Mouse (Mus musculus) layer of hippocampus, adult 2 months (tissue): ENCODE results near the gene Ston1. TPM values are rescaled to one million over a fixed set of nuclear protein-coding genes. Genes with fewer than 3 reads are reported as not detected.

Experiments used
- DNase-seq, 2 experiments: peaks; one replicate each; pipeline ENCODE4 v3.0.0; 2022; ENCODE audit warnings: low spot score in 2 of 2
- H3K27ac ChIP-seq: fragments of 200-600 bp; 2 replicates; pipeline ENCODE4 v1.8.1; 2022
- H3K4me3 ChIP-seq: fragments of 200-600 bp; 2 replicates; pipeline ENCODE4 v1.8.1; 2022; ENCODE audit warnings: mild to moderate bottlenecking
- CTCF ChIP-seq: fragments of 200-600 bp; conservative IDR thresholded peaks from 2 replicates; pipeline ENCODE4 v1.8.1; 2022; ENCODE audit warnings: antibody characterized with exemption, mild to moderate bottlenecking, moderate library complexity
- total RNA-seq, 2 experiments: library from RNA; stranded (reverse); gene quantifications; 2 replicates each; pipeline ENCODE4 v1.2.3; 2021

The Ston1 gene
- total RNA-seq, 2 experiments from 2014 or later, result 14.1 to 17.1 TPM

- peak; percentile 53 to 81 for DNase-seq
- peak; percentile 91 for TF ChIP-seq CTCF
- Histone ChIP-seq H3K27ac (no peak overlapping the region), H3K4me3 (no peak overlapping the region)
These were observed 43.5 kb downstream of the Ston1 start for GRCm38 (mm10) chr17:88641012-88641411.

- no peak for DNase-seq
- TF ChIP-seq CTCF, result no peak
- no peak overlapping the region for H3K4me3 ChIP-seq
These were observed 44.4 kb downstream of the Ston1 start for GRCm38 (mm10) chr17:88641836-88642235.

DNA sequence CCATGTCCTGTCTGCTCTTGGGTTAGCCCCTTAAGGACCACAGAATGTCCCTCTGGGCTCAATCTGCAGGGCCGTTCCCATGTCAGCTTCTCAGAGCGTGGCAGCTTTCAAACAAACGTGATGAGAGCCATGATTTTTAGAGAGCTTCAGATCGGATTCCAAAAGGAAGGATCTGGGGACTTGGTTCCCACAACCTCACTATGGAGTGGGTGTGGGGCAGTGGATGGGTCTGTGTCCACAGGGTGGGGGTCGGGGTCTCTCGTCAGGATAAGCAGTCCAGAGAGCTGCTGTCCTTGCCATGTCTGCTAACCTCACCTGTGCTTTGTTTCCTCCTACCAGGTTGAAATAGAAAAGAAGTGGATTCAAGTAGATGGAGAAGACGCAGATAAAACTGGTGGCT lies 47.4 kb downstream of the Ston1 start:
- Histone ChIP-seq H3K4me3 (no peak overlapping the region), H3K27ac (no peak overlapping the region)
- no peak for TF ChIP-seq CTCF
- DNase-seq, result no peak

More at GRCm38 (mm10) chr17:88641836-88642235, 44.4 kb downstream of the Ston1 start:
- no peak overlapping the region for H3K27ac ChIP-seq

DNA sequence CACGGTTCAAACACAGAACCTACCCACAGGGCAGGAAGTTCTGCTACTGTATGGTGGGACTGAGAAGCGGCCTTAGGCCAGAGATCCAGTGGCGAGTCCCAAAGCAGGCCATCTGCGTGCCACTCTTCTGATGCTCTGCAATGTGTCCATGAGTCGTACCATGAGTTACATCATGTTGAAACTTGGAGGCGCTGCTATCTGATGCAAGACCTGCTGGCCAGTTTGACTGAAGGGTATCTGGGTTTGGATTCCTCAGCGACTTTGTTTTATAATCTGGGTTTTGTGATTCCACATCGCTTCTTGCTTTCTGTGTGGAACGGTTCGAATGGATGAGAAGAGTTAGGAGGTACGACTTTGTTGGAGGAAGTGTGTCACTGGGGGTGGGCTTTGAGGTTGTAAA lies 47.8 kb downstream of the Ston1 start:
- TF ChIP-seq CTCF, result no peak
- Histone ChIP-seq H3K27ac (no peak overlapping the region), H3K4me3 (no peak overlapping the region)
- DNase-seq, result no peak

- no peak overlapping the region for H3K4me3 ChIP-seq
- no peak for DNase-seq
- TF ChIP-seq CTCF, result no peak
- no peak overlapping the region for H3K27ac ChIP-seq
These were observed 49.7 kb downstream of the Ston1 start for GRCm38 (mm10) chr17:88647149-88647548.

- H3K27ac ChIP-seq, result 0 out of 2 replicates have a peak overlapping the region, but pooled peaks have one; percentile 82
- DNase-seq, result peak; percentile 71 to 84
- peak; percentile 97 for TF ChIP-seq CTCF
- peak overlapping the region; percentile 38; the same call in 1 of the 2 replicates for H3K4me3 ChIP-seq
These were observed 54.5 kb downstream of the Ston1 start for GRCm38 (mm10) chr17:88652010-88652409.

DNA sequence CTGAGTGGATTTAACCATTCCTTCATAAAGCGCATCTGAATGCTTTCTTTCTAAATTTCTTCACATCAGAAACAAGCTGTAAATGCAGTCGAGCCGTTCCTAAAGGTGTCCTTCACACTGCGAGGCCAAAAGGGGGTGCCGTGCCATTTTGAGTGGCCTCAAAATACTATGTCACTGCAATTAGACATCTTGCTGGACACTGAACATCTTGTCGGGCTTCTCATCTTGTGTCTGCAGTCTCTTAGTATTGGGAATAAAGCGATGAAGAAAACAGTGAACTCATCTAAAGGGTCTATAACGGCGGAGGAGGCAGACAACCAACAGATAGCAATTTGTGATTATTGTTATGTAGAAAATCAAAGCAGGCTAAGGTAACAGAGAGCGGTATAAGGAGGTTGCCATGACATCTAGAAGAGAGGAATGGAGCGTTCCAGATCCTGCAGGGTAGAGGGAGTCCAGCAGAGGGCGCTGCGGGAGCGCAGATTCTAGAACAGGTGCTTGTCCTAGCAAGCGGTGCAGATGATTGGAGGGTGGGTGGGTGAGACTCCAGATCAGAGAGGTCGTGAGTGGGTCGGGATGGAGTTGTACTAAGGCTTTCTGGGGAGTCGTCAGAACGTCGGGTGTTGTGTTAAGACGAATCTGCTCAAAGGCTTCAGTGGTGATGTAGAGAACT lies 55.4 kb downstream of the Ston1 start:
- peak overlapping the region; percentile 38 for H3K4me3 ChIP-seq
- TF ChIP-seq CTCF, result peak; percentile 98
- DNase-seq, result peak; percentile 84 to 92
- peak overlapping the region; percentile 82 for H3K27ac ChIP-seq

DNA sequence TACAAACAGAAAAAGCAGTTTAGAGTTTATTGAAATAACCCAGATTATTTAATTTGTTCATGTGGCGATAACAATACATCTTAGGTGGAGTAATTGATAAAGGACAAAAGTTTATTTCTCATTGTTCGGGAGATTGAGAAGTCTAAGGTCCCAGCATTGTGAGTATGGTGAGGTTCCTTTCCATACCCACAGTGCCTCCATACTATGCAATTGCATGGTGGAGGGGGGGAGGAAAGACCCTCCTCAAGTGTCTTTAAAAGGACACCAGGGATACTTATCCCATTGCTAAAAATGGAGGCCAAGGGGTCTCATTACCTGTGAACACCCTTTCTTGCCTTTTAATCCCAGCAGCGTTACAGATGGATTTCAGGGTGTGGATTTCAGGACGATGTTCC lies 55.9 kb downstream of the Ston1 start:
- TF ChIP-seq CTCF, result no peak
- Histone ChIP-seq H3K4me3 (peak overlapping the region; percentile 38; the same call in 1 of the 2 replicates), H3K27ac (no peak overlapping the region)
- no peak for DNase-seq

GRCm38 (mm10) chr17:88658510-88658909 lies 61.0 kb downstream of the Ston1 start:
- no peak for TF ChIP-seq CTCF
- DNase-seq, result no peak
- H3K27ac ChIP-seq, result no peak overlapping the region
- no peak overlapping the region for H3K4me3 ChIP-seq

- no peak for TF ChIP-seq CTCF
- no peak for DNase-seq
- Histone ChIP-seq H3K4me3 (no peak overlapping the region), H3K27ac (no peak overlapping the region)
These were observed 68.6 kb downstream of the Ston1 start for GRCm38 (mm10) chr17:88666076-88666475.

- Histone ChIP-seq H3K4me3 (peak within 1 kb of the TSS; percentile 15), H3K27ac (0 out of 2 replicates have a peak within 1 kb of the TSS, but pooled peaks have one; percentile 46)
- TF ChIP-seq CTCF, result peak; percentile 52
- peak; percentile 67 to 74 for DNase-seq
These were observed 71.0 kb downstream of the Ston1 start, which contains the start of gene Gtf2a1l for GRCm38 (mm10) chr17:88668452-88668851. TSS of gene Gtf2a1l (plus strand) at chr17:88668660.

- H3K4me3 ChIP-seq, result no peak overlapping the region
- DNase-seq, result no peak
- no peak for TF ChIP-seq CTCF
- H3K27ac ChIP-seq, result no peak overlapping the region
These were observed 72.4 kb downstream of the Ston1 start for GRCm38 (mm10) chr17:88669921-88670320.

- H3K27ac ChIP-seq, result no peak overlapping the region
- H3K4me3 ChIP-seq, result no peak overlapping the region
- DNase-seq, result no peak
- TF ChIP-seq CTCF, result no peak
These were observed 73.3 kb downstream of the Ston1 start for GRCm38 (mm10) chr17:88670800-88671199.
